Mouse (Mus musculus): ENCODE measurements at regions not wholly inside any gene's neighbourhood (a gene's known extent, or its start where the extent isn't known, plus 50 kb on each side); places are given as distances from the start of the nearest gene placed in this dataset.

DNA sequence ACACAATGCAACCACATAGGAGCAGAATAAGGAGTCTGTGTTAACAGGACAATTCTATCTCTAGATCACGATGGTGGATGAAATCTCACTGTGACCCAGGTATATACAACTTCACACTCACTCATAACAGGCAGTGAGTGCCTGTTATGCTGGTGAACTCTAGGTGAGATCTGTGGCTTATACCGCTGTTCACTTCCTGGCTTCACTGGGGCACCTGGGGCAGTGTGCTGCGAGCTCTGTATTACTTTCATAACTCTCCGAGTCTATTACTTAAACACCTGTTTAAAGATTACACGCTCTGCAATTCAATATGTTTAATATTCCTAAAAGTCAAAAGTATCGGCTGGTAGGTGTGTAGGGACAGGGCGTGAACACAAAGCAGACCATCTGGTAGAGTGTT lies 55.0 kb upstream of the Tanc1 start:
- DNase-seq (ENCODE audit: low read depth, low spot score) = no peak

DNA sequence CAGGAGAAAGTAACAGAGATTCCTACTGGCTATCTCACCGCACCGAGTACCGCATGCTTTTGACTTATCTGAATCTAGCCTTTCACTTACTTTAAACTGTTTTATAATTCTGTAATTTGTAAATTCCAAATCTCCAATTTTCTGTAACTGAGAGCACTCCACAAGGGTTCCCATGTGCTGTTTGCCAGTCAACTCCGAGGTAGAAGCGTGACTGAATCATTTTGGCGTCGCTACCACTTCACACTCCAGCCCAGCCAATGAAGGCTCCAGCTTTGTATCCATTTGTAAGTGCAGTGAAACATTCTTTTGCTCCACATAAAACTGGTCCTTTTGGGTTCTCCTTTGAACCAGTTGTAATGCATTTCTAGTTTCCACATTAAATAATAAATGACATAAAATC lies 51.4 kb upstream of the Tanc1 start:
- DNase-seq (ENCODE audit: low read depth, low spot score) = peak; percentile 34
